Mouse (Mus musculus) ES-E14 (cell line): ENCODE measurements around the gene Fabp3.

Experiments used
- CHD2 ChIP-seq: IDR thresholded peaks from 2 replicates; pipeline ENCODE4 v1.6.1; 2014; ENCODE audit warnings: mild to moderate bottlenecking, low read depth, low read length, inconsistent platforms
- HCFC1 ChIP-seq: IDR thresholded peaks from 2 replicates; pipeline ENCODE4 v1.6.1; 2012; ENCODE audit warnings: low read length, inconsistent platforms, borderline replicate concordance; ENCODE audit not compliant: insufficient read depth
- MAFK ChIP-seq: IDR thresholded peaks from 2 replicates; pipeline ENCODE4 v1.6.1; 2014; ENCODE audit warnings: mild to moderate bottlenecking, low read depth, low read length, inconsistent platforms; ENCODE audit not compliant: insufficient read depth
- ZC3H11A ChIP-seq: IDR thresholded peaks from 2 replicates; pipeline ENCODE4 v1.6.1; 2012; ENCODE audit warnings: low read depth, mild to moderate bottlenecking, inconsistent platforms, low read length, borderline replicate concordance
- ZNF384 ChIP-seq: IDR thresholded peaks from 2 replicates; pipeline ENCODE4 v1.6.1; 2012; ENCODE audit warnings: low read depth, low read length, inconsistent platforms

- no peak for TF ChIP-seq ZC3H11A
- no peak for TF ChIP-seq HCFC1
- TF ChIP-seq CHD2, result no peak
- no peak for TF ChIP-seq MAFK
- TF ChIP-seq ZNF384, result no peak
Observed at GRCm38 (mm10) chr4:130275823-130276105, 32.6 kb upstream of the Fabp3 start.
